Mouse (Mus musculus) heart, embryonic 15.5 days (tissue): ENCODE measurements around the gene Gm11444. TPM values are rescaled to one million over a fixed set of nuclear protein-coding genes. Genes with fewer than 3 reads are reported as not detected.

Experiments used
- ATAC-seq: fragments of 200-750 bp; cut with Nextera tagmentation; replicated peaks from 2 replicates; pipeline ENCODE4 v1.8.0; 2017; ENCODE audit warnings: low read depth, moderate TSS enrichment; ENCODE audit not compliant: insufficient number of reproducible peaks, insufficient read depth, low FRiP score
- H3K27ac ChIP-seq: fragments of 300-500 bp; sonication (generic); 2 replicates; pipeline ENCODE4 v1.5.1; 2015; ENCODE audit warnings: mild to moderate bottlenecking, inconsistent platforms
- H3K27me3 ChIP-seq: fragments of 300-500 bp; sonication (generic); 2 replicates; pipeline ENCODE4 v1.6.1; 2015; ENCODE audit warnings: inconsistent platforms
- H3K36me3 ChIP-seq: fragments of 300-500 bp; sonication (generic); 2 replicates; pipeline ENCODE4 v1.6.1; 2015; ENCODE audit warnings: mild to moderate bottlenecking, inconsistent platforms
- H3K4me1 ChIP-seq: fragments of 300-500 bp; sonication (generic); replicated peaks from 2 replicates; pipeline ENCODE4 v1.6.1; 2015; ENCODE audit warnings: inconsistent platforms
- H3K4me2 ChIP-seq: fragments of 300-500 bp; sonication (generic); 2 replicates; pipeline ENCODE4 v1.6.1; 2015; ENCODE audit warnings: inconsistent platforms, mild to moderate bottlenecking, moderate library complexity
- H3K4me3 ChIP-seq: fragments of 300-500 bp; sonication (generic); 2 replicates; pipeline ENCODE4 v1.5.1; 2015; ENCODE audit warnings: mild to moderate bottlenecking, inconsistent platforms
- H3K9ac ChIP-seq: fragments of 300-500 bp; sonication (generic); 2 replicates; pipeline ENCODE4 v1.6.1; 2015; ENCODE audit warnings: mild to moderate bottlenecking, inconsistent platforms
- H3K9me3 ChIP-seq: fragments of 300-500 bp; sonication (generic); replicated peaks from 2 replicates; pipeline ENCODE4 v1.6.1; 2016; ENCODE audit warnings: inconsistent platforms
- WGBS: fragments of 180-500 bp; shearing (Covaris S2); methylation state at CpG from one replicate; pipeline ENCODE4 v1.1.7; 2015; ENCODE audit warnings: mixed read lengths; 5-methylcytosine and 5-hydroxymethylcytosine counted together
- polyA plus RNA-seq: library from polyadenylated mRNA; unstranded; fragments of >200 nt; fragmentation: Nextera tagmentation; extraction: Ambion mirVana; gene quantifications from 2 replicates; pipeline ENCODE4 v1.2.1, GENCODE M21; 2015

Gene Gm11444
- polyA plus RNA-seq, 1 experiment from 2014 or later = not detected

- ATAC-seq = no peak
- H3K27me3 ChIP-seq = peaks cover 36% of the 10 kb centered on the region
- no peak overlapping the region for H3K4me2 ChIP-seq
- no peak overlapping the region for H3K4me3 ChIP-seq
- H3K36me3 ChIP-seq = no peaks in the 10 kb centered on the region
- H3K9ac ChIP-seq = no peak overlapping the region
- no peaks in the 10 kb centered on the region for H3K9me3 ChIP-seq
- H3K27ac ChIP-seq = no peak overlapping the region
- 89% methylated on average over 1 of the region's 1 CpGs for WGBS
- H3K4me1 ChIP-seq = peaks cover 28% of the 10 kb centered on the region
Observed at GRCm38 (mm10) chr11:85805779-85806178, 44.4 kb downstream of the Gm11444 start.

DNA sequence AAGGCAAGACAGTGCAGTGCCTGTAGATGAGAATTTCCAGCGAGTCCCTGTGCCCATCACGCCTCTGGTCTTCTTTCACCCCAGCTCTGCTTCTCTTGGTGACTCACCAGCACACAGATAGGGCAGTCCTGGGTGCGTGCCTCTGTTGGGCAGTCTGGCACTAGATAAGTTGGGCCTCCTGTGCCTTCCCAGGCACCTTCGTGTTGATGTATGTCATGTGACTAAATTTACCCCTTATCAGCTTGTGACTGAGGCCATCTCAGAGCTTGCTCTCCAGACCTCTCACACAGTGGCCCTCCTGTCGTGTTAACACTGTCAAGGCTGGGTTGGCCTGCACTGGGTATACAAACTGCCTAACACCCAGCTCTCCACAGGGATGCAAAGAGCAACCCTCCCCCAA is 46.1 kb downstream of the Gm11444 start:
- Histone ChIP-seq H3K4me1 (peaks cover 45% of the 10 kb centered on the region), H3K27me3 (peaks cover 38% of the 10 kb centered on the region)

DNA sequence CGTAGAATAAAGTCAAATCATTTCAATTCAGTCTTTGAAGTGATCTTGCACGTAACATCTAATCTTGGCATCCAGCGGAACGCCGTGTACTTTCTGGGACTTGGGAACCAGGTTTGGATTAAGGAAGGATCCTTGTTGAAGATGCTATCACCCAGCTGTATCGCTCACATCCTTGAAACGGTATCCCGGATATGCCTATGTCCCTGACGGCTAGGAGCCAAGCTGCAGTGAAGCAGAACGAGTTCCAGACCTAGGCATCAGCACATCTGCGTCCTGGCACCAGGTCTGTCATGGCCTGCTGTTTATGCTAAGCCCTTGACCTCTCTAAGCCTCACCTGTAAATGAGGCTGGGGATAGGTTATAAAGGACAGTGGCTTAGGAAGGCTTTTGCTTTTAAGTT is 49.8 kb downstream of the Gm11444 start:
- ATAC-seq = no peak
- Histone ChIP-seq H3K27ac (no peak overlapping the region), H3K4me1 (peaks cover 51% of the 10 kb centered on the region), H3K4me3 (no peak overlapping the region), H3K4me2 (peak overlapping the region; percentile 14; the same call in 1 of the 2 replicates), H3K27me3 (peaks cover 53% of the 10 kb centered on the region), H3K9me3 (no peaks in the 10 kb centered on the region), H3K9ac (no peak overlapping the region), H3K36me3 (no peaks in the 10 kb centered on the region)
- WGBS = 20% methylated on average over 11 of the region's 11 CpGs

More for the DNA sequence above, 46.1 kb downstream of the Gm11444 start:
- H3K4me3 ChIP-seq = no peak overlapping the region
- H3K9ac ChIP-seq = no peak overlapping the region
- H3K27ac ChIP-seq = peak overlapping the region; percentile 24; the same call in 1 of the 2 replicates
- H3K4me2 ChIP-seq = peak overlapping the region; percentile 18
- ATAC-seq = peak; percentile 60
- 32% methylated on average over 5 of the region's 5 CpGs for WGBS
- no peaks in the 10 kb centered on the region for H3K36me3 ChIP-seq
- H3K9me3 ChIP-seq = no peaks in the 10 kb centered on the region

- Histone ChIP-seq H3K27ac (no peak overlapping the region), H3K9me3 (no peaks in the 10 kb centered on the region), H3K27me3 (peaks cover 53% of the 10 kb centered on the region), H3K36me3 (no peaks in the 10 kb centered on the region), H3K9ac (no peak overlapping the region), H3K4me3 (no peak overlapping the region), H3K4me2 (peak overlapping the region; percentile 14), H3K4me1 (peaks cover 51% of the 10 kb centered on the region)
- WGBS = 11% methylated on average over 19 of the region's 19 CpGs
- peak; percentile 84 for ATAC-seq
Observed at GRCm38 (mm10) chr11:85799856-85800255, 50.3 kb downstream of the Gm11444 start.

- Histone ChIP-seq H3K9ac (no peak overlapping the region), H3K4me2 (peak overlapping the region; percentile 14), H3K9me3 (no peaks in the 10 kb centered on the region), H3K4me3 (no peak overlapping the region), H3K4me1 (peaks cover 47% of the 10 kb centered on the region), H3K36me3 (no peaks in the 10 kb centered on the region), H3K27me3 (peaks cover 53% of the 10 kb centered on the region), H3K27ac (0 out of 2 replicates have a peak overlapping the region, but pooled peaks have one; percentile 5)
- 0 out of 2 replicates have a peak, but pooled peaks have one; percentile 10 for ATAC-seq
- 18% methylated on average over 4 of the region's 4 CpGs for WGBS
Observed at GRCm38 (mm10) chr11:85799456-85799855, 50.7 kb downstream of the Gm11444 start.

Other genes starting within 250 kb of the Gm11444 start
- 2.6 and 5.3 TPM in 2 replicates for gene Tbx2, start 17.8 kb downstream of the Gm11444 start, polyA plus RNA-seq
- 1.6 and 4.4 TPM in 2 replicates for gene Tbx4, start 36.1 kb upstream of the Gm11444 start, polyA plus RNA-seq